Mouse (Mus musculus): ENCODE results near the gene Nckap1l.

- TF ChIP-seq CTCF (conservative IDR thresholded peaks at IDR 0.05; ENCODE audit: low read length) (no peak), NANOG (IDR thresholded peaks at IDR 0.05; ENCODE audit: borderline replicate concordance, low read length) (no peak), POU5F1 (IDR thresholded peaks at IDR 0.05; ENCODE audit: borderline replicate concordance, low read length) (no peak)
These were observed 855 bp downstream of the Nckap1l start for GRCm38 (mm10) chr15:103454449-103454848.

Measured in E14TG2a.4 (cell line).